Mouse (Mus musculus): ENCODE measurements around the gene Bdkrb2. TPM values are rescaled to one million over a fixed set of nuclear protein-coding genes. Genes with fewer than 3 reads are reported as not detected.

Gene Bdkrb2
- total RNA-seq, 2 experiments from 2014 or later: not detected

DNA sequence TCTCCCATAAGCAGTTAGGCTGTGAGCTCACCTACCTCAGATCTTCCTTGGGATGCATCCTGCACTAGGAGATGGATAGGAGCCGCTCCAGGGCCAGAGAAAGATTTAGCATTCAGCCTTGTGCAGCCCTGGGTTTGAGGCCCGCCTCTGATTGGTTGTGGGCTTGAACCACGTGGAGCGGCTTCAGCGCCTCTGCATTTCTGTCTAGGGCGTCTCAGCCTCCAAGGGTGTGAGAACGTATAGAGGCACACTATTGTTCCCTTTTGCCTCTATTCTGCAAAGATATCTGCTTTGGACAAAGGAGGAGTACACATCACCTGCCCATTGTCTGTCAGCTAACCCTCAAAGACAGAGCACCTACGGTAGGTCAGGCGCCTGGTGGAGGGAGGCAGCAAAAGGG, 19.5 kb downstream of the Bdkrb2 start:
- no peak for ATAC-seq (replicated peaks; ENCODE audit: low FRiP score, poor library complexity, severe bottlenecking)

DNA sequence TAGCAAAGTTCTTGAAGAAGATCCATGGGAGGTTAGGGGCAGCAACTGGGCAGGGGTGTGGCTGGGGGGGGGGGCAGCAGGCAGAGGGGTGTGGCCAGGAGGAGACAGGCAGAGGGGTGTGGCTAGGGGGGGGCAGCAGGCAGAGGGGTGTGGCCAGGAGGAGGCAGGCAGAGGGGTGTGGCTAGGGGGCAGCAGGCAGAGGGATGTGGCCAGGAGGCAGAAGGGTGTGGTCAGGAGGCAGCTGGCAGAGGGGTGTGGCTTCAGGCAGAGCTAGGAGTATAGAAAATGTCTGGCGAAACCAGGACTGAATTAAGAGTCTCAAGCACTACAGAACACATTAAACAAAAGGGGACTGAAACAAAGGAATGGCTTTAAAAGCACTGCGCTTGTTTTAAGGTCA, 20.5 kb downstream of the Bdkrb2 start:
- peak; percentile 79 for ATAC-seq (replicated peaks; ENCODE audit: low FRiP score, poor library complexity, severe bottlenecking)

DNA sequence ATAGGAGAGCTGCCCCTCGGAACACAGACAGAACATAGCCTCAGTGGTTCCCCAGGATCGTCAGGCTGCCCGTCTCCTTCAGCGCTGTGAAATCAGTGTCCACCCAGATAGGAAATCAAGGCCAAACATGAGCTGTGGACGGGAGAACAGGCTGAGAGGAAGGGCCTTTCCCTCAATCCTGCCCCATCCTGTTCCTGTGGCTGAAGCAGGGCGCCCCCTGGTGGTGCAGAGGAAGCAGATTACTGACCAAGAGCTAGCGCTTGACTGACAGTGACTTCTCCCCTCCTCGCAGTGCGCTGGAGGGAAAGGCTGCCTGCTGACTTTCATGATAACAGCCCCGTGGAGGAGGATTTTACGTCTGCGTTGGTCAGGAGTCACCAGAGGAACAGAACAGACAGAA, 21.8 kb downstream of the Bdkrb2 start:
- ATAC-seq (replicated peaks; ENCODE audit: low FRiP score, poor library complexity, severe bottlenecking): no peak

DNA sequence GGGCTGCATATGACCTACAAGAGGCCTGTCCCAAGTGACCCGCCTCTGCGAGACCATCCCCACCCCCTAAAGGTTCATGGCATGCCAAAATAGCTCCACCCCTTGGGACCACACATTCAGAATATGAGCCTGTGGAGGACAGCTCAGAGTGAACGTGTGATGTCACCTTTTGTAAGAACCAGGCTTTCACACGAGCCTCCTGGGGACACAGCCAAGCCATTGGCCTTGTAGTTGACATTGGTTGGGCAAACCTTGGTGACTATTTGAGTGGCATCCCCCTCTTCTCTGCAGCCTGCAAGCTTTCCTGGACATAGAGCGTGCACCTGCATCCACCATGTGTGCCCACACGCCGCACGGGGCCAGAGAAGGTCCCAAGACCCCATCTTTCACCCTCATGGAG, 24.5 kb downstream of the Bdkrb2 start:
- no peak for ATAC-seq (replicated peaks; ENCODE audit: low FRiP score, poor library complexity, severe bottlenecking)

DNA sequence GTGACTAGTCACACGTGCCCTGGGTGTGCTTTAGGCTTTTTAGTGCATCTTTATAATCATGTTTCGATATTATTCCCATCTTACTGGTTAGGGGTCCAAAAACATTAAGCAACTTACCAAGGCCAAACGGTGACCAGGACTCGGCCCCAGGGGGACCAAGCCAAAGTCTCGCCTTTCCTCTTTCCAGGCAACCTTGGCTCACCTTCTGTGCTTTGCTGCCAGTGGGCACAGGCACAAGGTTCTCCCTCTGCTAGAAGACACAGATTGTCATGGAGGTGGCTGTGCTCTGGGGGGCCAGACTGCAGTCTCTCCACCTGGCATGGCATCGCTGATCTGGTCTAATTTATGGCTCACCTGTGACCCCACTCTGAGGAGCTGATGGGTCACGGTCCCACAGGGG, 27.8 kb downstream of the Bdkrb2 start:
- no peak for ATAC-seq (replicated peaks; ENCODE audit: low FRiP score, poor library complexity, severe bottlenecking)

DNA sequence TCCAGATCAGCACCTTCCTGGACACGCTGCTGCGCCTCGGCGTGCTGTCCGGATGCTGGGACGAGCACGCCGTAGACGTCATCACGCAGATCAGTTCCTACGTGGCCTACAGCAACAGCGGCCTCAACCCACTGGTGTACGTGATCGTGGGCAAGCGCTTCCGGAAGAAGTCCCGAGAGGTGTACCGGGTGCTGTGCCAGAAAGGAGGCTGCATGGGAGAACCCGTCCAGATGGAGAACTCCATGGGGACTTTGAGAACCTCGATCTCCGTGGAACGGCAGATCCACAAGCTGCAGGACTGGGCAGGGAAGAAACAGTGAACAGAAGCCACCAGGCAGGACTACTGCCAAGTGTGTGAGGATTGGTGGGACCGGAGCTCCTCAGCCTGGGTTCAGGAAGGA, 29.3 kb downstream of the Bdkrb2 start:
- no peak for ATAC-seq (replicated peaks; ENCODE audit: low FRiP score, poor library complexity, severe bottlenecking)

DNA sequence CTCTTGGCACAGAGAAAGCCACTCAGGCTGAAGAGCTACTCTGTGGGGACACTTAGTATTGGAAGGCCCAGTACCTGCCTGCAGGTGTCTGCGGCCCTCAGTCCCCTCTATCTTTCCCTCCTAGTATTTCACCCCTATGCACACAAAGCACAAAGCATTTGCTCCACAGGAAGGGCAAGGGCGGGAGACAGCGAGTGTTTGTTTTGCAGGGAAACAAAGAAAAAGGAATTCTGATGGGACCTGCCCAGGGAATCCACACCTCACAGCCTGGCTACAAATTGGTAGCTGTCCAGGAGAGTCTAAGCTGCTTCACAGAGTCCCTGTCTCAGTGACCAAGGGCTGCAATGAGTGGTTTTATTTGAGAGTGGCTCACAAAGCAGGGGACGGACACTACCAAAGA, 30.4 kb downstream of the Bdkrb2 start:
- ATAC-seq (replicated peaks; ENCODE audit: low FRiP score, poor library complexity, severe bottlenecking): no peak

DNA sequence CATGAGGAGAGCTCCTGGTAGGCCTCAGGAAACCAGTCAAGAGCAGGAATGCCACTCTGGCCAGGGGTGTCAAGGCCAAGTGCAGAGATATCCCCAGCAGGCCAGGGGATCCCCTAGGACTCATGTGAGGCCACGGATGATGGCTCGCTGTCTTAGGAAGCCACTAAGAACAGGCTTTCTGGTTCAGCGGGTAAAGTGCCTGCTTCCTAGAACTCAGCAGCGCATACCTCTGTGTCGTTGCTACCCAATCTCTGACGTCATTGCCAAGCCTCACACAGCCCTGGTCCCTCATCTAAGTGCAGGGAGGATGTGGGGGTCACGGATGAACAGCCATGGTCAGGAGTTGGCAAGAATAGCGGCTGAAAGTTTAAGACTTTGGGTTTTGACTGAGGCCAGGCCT, 34.1 kb downstream of the Bdkrb2 start:
- ATAC-seq (replicated peaks; ENCODE audit: low FRiP score, poor library complexity, severe bottlenecking): no peak

DNA sequence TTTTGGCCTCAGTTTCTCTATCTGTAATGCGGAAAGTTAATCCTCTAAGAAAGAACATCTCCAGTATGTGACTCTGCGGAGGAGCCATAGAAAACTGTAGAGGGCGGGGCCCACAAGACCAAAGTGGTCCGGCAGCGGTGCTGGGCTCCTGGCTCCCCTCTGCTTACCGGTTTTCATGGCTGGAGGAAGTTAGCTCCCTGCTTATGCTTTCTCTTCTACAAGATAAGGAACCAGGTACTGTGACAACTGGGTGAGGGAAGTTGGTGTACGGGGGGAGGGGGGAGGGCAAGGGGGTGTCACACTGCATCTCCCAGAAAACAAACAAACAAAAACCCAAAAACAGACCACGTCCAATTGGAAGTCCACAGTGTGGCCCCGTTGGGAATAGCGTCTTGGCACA, 35.5 kb downstream of the Bdkrb2 start:
- no peak for ATAC-seq (replicated peaks; ENCODE audit: low FRiP score, poor library complexity, severe bottlenecking)

DNA sequence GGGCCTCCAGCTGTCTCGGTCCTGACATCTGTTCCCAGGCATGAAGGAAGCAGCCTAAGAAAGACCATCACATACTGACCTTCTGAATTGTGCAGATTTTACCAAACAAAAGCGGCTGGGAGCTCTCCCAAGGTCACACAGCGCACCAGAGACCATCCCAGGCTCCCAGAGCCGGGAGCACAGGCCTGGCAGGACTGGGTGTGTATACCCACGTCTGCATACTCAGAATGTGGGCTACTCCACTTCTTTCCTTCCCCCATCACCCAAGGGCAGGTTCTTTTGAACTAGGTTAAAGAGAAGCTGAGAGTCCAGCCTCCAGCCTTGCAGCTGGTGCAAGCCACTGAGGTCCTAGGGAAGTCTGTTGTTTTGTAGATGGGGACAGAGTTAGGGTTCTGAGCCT, 36.1 kb downstream of the Bdkrb2 start:
- ATAC-seq (replicated peaks; ENCODE audit: low FRiP score, poor library complexity, severe bottlenecking): no peak

DNA sequence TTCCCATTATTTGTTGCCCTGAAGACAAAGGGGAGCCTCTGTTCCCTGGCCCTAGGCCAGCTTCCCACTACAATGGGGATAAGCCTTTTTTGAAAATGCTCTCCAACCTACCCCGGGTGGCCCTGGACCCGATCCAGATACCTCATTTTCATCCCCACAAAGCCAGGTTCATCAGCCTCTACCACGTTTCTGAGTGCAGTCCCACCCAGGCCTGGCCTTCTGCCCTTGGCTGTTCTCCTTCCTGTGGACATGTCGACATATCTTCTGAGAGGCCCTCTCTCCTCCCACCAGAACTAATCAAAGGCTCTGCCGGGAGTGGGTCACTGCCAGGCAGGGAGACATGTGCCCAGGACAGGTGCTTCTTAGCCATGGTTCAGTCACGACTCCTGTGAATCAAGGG, 38.6 kb downstream of the Bdkrb2 start:
- ATAC-seq (replicated peaks; ENCODE audit: low FRiP score, poor library complexity, severe bottlenecking): no peak

DNA sequence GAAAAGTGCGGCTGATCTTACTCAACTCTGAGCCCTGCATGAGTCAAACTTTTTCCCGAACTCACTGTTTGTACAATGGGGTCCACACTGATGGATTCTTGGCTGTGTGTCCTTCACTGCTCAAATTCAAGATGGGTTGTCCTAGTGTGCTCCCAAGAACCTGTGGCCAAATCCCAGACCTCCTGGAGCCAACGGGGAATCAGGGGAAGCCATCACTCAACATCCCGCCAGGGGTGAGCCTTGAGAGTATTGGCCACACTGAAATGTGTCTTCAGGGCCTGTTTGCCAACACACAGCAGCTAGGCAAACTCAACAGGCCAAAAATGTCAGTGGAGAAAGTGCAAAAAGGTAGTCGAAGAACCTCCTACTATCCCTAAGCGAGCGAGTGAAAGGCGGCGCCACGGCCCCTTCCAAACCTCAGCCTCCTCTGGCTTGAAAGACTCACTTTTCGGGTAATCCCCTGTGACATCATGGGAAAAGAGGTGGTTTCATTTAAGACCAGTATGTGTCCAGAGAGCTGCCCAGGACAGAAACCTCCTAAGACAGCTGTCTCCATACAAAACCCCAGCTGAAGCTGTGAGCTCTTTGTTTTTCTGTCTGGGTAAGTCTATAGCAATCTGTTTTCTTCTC, 39.7 kb downstream of the Bdkrb2 start, which contains the start of gene Bdkrb1:
TSS of gene Bdkrb1 (plus strand) at position 505 of the 630 bp plus-strand sequence.
- ATAC-seq (replicated peaks; ENCODE audit: low FRiP score, poor library complexity, severe bottlenecking): no peak

DNA sequence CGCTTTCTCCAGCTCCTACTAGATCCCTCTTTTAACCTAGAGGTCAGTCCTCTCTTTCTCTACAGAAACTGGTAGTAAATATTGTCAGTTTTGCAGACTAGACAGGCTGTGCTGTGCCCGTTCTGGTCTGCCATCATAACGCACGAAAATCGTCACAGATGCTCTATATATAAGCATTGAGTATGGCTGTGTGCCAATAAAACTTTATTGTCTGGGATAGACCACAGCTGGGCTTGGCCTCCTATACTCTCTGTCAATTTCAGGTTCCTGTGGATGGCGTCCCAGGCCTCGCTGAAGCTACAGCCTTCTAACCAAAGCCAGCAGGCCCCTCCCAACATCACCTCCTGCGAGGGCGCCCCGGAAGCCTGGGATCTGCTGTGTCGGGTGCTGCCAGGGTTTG, 40.9 kb downstream of the Bdkrb2 start:
- ATAC-seq (replicated peaks; ENCODE audit: low FRiP score, poor library complexity, severe bottlenecking): no peak

DNA sequence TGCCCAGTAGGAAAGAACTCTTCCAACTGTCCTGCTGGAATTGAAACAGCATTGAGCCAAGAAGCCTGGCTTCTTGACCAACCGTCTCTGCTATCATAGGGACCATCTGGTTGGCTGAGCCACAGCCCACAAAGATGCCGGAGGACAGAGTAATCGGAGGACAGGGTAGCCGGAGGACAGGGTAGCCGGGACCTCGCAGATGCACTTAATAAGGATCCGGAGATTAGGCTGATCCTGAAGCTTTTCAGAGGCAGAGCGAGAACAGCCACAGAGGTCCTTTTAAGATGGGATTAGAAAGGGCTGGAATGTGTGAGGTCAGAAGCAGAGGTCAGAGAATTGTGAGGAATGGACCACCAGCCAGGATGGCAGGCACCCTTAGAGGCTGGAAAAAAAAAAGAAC, 42.2 kb downstream of the Bdkrb2 start:
- no peak for ATAC-seq (replicated peaks; ENCODE audit: low FRiP score, poor library complexity, severe bottlenecking)

DNA sequence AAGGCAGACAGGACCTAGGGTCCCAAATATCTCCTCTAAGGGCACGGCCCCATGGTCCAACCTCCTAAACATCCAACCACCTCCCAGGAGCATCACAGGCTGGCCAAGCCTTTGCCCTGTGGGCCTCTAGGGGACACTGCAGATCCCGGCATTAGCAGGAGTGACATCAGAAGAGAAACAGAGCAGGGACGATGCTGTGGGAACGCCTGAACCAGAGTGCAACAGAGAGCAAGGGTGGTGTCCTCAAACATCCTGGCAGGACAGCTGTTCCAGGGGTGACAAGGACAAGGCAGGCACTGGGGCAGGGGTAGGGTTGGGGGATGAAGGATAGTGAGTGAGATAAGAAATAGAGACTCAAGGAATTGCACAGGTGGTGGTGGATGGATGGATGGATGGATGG, 43.9 kb downstream of the Bdkrb2 start:
- ATAC-seq (replicated peaks; ENCODE audit: low FRiP score, poor library complexity, severe bottlenecking): no peak

DNA sequence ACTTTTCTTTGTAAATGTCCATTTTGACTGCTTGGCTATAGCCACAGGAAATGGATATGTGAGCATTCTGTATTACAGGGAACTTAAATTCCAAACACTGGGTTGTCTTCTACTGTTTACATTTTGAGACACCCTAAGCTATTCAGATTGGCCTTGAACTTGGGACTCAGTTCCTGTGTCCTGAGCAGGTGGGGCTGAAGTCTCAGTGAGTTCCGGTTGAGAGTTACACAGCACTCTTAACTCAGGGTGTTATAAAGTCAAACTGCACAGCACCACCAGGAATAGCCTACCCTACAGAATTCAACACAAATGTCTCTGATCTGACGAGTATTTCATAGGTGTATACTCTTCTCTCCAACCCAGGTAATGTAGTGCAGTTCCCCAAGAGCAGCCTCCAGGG, 48.0 kb downstream of the Bdkrb2 start:
- ATAC-seq (replicated peaks; ENCODE audit: low FRiP score, poor library complexity, severe bottlenecking): no peak

DNA sequence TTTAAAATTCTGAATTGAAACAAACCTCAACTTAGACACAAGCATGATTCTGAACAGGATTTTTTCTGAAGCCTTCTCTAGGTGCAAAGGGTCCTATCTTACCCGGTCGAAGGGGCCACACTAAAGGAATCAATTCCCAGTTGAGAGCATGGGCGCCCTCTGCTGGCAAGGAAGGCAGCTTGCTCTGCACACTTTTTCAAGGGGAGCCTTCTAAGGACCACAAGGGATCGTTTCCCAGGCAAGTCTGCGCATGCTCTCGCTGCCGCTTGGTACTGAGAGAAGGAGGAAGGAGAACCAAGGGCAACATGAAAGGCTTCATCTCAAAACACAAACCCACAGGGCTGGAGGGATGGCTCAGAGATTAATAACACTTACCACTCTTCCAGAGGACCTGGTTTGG, 48.7 kb downstream of the Bdkrb2 start:
- no peak for ATAC-seq (replicated peaks; ENCODE audit: low FRiP score, poor library complexity, severe bottlenecking)

DNA sequence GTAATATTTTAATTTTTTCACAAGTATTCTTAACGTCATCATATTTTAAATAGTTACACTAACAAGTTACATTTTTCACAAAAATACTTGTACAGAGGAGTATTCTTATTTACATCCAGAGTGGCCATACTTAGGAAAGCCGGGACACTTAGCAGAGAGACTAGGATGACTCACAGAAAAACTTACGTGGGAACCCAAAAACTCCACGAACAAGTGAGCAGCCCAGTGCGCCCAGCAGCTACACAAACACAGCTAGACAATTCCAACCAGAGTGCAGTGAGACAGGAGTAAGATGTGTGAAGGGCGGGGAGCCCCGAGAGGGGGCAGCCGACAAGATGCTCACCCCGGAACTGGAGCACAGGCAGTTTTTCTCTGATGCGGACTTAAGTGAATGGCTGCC, 50.5 kb downstream of the Bdkrb2 start:
- no peak for ATAC-seq (replicated peaks; ENCODE audit: low FRiP score, poor library complexity, severe bottlenecking)

DNA sequence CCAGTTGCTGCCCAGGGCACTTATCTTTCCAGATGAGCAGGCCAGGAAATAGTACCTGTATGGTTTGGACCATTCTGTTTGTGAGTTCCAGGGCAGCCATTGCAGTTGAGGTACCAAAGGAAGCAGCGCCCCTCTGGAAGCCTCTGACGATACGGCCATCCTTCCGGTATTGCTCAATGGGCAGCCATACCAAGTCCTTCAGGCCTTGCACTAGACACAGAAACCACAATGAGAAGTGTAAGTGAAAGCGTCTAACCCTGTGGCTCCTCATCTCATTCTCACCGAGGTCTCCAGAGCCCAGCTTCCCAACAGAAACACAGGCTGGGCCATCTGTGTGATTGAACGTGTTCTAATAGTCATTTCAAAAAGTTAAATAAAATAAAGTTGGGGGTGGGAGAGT, 59.0 kb downstream of the Bdkrb2 start:
- ATAC-seq (replicated peaks; ENCODE audit: low FRiP score, poor library complexity, severe bottlenecking): no peak

DNA sequence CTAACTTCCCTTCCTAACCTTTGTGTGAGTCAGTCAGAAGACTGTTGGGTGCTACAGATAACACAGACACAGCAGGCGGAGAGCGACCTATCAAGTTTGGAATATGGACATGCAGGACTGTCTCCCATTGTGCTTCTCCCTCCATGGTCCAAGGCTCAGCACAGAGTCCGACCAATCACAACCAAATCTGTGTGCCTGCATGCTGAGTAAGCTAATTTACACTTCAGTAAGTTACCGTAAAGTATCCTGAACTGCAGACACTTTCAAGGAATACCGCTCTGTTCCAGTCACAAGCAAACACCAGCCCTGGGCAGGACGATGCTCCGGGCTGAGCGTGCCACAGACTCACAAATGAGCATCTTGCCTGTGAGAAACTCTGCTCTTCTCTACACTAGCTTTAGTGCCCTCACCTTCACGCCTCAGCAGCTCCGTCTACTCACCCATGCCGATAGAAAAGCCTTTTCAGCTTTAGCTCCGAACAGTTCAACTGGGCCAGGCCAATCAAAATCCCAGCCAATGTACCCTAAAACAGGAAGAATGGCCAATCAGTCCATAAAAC, 60.0 kb downstream of the Bdkrb2 start:
- ATAC-seq (replicated peaks; ENCODE audit: low FRiP score, poor library complexity, severe bottlenecking): no peak

DNA sequence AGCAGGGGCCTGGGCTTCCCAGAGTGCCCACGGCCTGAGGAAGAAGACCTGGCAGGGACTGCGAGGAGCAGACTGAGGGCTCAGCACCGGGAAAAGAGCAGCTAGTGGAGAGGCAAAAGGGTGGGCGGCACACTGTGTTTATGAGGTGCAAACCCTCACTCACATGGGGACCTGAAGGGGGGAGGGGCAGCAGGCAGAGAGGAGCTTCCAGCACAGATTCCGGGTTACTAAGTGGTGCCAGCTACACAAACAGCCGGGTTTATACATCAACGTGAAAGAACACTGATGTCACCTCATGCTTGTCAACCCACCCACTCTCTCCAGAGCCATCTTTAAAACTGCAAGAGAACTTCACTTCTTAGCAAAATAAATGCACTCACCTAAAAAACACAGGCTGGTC, 62.8 kb downstream of the Bdkrb2 start:
- ATAC-seq (replicated peaks; ENCODE audit: low FRiP score, poor library complexity, severe bottlenecking): no peak

DNA sequence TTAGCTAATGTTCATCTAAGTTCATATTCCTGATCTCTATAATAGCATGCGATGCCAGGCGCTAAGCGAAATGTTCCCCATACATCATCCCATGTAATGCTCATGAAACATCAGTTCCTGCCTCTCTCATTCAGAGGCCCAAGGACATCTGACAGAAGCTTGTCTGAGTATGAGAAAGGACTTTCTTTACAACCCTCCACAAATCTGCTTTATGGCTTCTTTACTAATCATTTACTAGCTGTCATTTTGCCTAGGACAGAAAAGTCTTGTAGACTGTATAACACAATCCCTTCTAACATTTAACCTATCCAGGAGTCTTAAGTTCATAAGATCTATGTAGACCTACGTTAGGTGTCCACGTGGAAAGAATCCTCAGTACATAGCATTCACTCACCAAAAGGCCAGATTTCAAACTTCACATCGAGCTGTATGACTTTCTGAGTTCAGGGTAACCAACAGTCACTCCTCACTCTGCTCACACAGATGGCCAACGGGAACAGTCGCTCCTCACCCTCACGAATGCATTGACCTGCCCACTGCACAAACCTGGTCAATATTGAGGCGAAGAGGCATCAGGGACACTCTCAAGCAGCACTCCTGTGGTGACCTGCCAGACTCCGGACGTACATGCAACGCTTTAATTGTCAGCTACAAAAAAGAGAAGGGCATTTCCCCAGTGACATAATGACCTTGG, 71.5 kb downstream of the Bdkrb2 start:
- ATAC-seq (replicated peaks; ENCODE audit: low FRiP score, poor library complexity, severe bottlenecking): no peak
